Mouse (Mus musculus) ES-E14 (cell line): ENCODE results near the gene Nicn1.

Source experiments
- HCFC1 ChIP-seq: IDR thresholded peaks from 2 replicates; pipeline ENCODE4 v1.6.1; 2012; ENCODE audit warnings: low read length, inconsistent platforms, borderline replicate concordance; ENCODE audit not compliant: insufficient read depth
- ZC3H11A ChIP-seq: IDR thresholded peaks from 2 replicates; pipeline ENCODE4 v1.6.1; 2012; ENCODE audit warnings: low read depth, mild to moderate bottlenecking, inconsistent platforms, low read length, borderline replicate concordance
- ZNF384 ChIP-seq: IDR thresholded peaks from 2 replicates; pipeline ENCODE4 v1.6.1; 2012; ENCODE audit warnings: low read depth, low read length, inconsistent platforms

DNA sequence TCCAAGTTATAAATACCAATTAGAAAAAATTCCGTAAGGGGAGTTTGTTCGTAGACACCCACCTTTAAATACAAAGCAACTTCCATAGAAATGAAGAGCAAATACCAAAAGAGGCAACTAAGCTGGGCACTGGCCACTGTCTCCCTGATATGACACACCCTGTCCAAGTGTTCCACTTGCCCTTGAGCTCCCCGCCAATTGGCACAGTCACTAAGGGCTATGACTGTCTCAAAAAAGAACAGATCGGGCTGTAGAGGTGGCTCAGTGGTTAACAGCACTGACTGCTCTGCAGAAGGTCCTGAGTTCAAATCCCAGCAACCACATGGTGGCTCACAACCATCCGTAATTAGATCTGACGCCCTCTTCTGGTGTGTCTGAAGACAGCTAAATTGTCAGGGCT, 38.4 kb upstream of the Nicn1 start:
- TF ChIP-seq HCFC1 (no peak), ZNF384 (no peak), ZC3H11A (no peak)
